Mouse (Mus musculus): ENCODE results near the gene Slc16a2. TPM values are rescaled to one million over a fixed set of nuclear protein-coding genes. Genes with fewer than 3 reads are reported as not detected.
A peak's percentile ranks its signal among the peaks of the same experiment; 100 is the strongest.

Slc16a2 gene
- polyA plus RNA-seq, 1 experiment from 2014 or later = 28.9 TPM

DNA sequence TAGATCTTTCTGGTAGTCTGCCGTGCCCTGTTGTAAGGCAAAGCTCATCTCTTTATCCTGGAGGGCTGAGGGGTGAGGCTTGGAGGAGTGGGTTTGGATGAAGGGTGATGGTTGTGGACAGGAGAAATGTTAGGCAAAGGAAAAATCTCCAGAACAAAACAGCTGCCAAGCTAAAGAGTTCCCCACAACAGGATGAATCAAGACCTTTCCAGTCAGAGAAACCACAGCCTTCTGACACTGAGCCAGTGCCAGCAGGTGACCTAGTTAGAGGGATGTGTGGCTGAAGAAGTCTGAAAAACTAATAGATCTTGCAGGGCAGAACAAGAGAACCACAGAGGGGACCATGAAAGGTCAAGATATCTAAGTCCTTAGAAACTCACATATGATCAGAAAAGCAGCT is 24.8 kb downstream of the Slc16a2 start:
- Histone ChIP-seq H3K4me2 (replicated peaks) (no peak overlapping the region), H3K36me3 (no peaks in the 10 kb centered on the region), H3K4me3 (no peak overlapping the region), H3K9me3 (no peaks in the 10 kb centered on the region), H3K9ac (replicated peaks) (no peak overlapping the region), H3K27me3 (peaks cover 30% of the 10 kb centered on the region; the same call in 1 of the 2 replicates), H3K4me1 (no peaks in the 10 kb centered on the region), H3K27ac (replicated peaks) (no peak overlapping the region)
- no peak for ATAC-seq (replicated peaks)
- 100% methylated on average over 1 of the region's 1 CpGs for WGBS

DNA sequence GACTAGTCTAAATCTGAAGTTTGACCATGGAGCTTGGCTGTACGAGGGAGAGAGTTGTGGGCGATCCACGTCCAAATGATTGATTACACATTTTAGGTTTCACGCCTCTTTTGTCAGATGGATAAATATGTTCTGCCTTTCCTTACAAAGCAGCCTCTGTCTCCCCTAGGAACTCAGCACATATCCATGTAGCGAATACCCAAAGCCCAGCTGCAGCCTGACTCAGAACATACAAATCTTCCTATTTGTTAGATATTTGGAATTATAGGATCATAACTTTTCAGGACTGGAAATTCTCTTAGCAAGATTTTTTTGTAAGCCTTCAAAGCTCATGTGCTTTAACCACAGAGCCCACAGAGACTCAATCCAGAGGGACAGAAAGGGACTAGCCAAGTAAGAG is 26.3 kb downstream of the Slc16a2 start:
- H3K4me1 ChIP-seq = no peaks in the 10 kb centered on the region
- H3K4me2 ChIP-seq (replicated peaks) = no peak overlapping the region
- no peak overlapping the region for H3K9ac ChIP-seq (replicated peaks)
- H3K27me3 ChIP-seq = peaks cover 32% of the 10 kb centered on the region; the same call in 1 of the 2 replicates
- no peak overlapping the region for H3K27ac ChIP-seq (replicated peaks)
- no peak for ATAC-seq (replicated peaks)
- H3K9me3 ChIP-seq = no peaks in the 10 kb centered on the region
- 92% methylated on average over 5 of the region's 5 CpGs for WGBS
- no peak overlapping the region for H3K4me3 ChIP-seq
- no peaks in the 10 kb centered on the region for H3K36me3 ChIP-seq

DNA sequence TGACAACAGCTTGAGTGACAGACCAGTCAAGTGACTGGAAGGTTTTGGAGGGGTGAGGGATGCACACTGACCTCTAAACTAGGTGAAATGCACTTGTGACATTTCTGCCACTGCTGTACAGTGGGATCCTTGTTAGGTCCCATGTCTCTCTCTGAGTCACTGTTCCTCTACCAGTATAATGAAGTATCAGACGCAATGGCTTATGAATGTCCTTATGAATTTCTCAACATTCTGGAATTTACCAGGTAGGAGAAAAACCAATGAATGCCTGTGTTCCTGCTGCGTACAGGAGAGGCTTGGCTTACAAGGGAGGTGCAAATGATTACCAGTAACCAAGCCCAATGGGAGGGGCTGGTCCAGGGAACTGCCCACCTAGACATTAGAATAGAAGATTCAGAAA is 30.5 kb downstream of the Slc16a2 start:
- 87% methylated on average over 2 of the region's 2 CpGs for WGBS
- no peak for ATAC-seq (replicated peaks)
- peaks cover 13% of the 10 kb centered on the region; the same call in 1 of the 2 replicates for H3K27me3 ChIP-seq

DNA sequence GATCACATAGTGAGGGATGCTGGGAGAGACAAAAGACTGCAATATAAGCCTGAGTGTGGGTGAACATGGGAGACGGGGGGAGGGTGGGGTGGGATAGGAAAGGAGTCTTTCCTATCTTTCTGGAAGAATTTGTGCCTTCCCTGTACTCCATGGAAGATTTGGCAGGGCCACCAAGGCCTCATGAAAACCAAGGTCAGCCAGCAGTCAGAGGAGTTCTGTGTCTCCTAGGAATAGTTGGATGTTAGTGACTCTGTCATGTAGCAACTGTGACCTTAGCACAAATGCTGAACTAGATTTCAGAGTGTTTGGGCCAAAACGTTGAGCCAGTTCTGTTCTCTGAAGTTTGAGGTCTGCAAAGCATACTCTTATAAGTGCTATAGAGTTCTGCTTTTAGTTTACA is 36.1 kb downstream of the Slc16a2 start:
- no peak for ATAC-seq (replicated peaks)
- Histone ChIP-seq H3K27ac (replicated peaks) (no peak overlapping the region), H3K9ac (replicated peaks) (no peak overlapping the region), H3K9me3 (no peaks in the 10 kb centered on the region), H3K4me2 (replicated peaks) (no peak overlapping the region), H3K36me3 (no peaks in the 10 kb centered on the region), H3K4me3 (no peak overlapping the region), H3K27me3 (peaks cover 10% of the 10 kb centered on the region; the same call in 1 of the 2 replicates), H3K4me1 (no peaks in the 10 kb centered on the region)
- 65% methylated on average over 2 of the region's 2 CpGs for WGBS

More for the DNA sequence above, 30.5 kb downstream of the Slc16a2 start:
- Histone ChIP-seq H3K4me2 (replicated peaks) (no peak overlapping the region), H3K9me3 (no peaks in the 10 kb centered on the region), H3K9ac (replicated peaks) (no peak overlapping the region), H3K36me3 (no peaks in the 10 kb centered on the region), H3K27ac (replicated peaks) (no peak overlapping the region), H3K4me3 (no peak overlapping the region), H3K4me1 (no peaks in the 10 kb centered on the region)

DNA sequence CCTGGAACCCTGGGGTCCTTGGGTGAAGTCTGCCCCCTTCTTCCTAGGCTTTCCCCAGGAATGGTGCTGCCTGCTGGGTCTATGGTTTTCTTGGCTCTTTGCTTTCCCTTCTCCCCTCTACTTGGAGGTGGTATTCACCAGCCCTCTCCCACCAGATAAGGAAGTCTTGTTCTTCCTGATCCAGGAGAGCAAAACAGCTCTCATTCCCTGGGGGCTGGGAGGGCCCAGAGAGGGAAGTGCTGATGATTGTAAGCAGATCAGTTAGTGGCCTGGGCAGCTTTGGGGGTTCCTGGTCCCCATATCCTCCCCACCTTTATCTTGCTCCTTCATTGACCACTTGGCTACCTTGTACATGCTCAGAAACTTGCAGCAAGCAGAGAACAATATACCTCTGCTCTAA is 45.4 kb downstream of the Slc16a2 start:
- no peak overlapping the region for H3K27ac ChIP-seq (replicated peaks)
- peaks cover 12% of the 10 kb centered on the region for H3K27me3 ChIP-seq
- no peak for ATAC-seq (replicated peaks)
- H3K4me3 ChIP-seq = no peak overlapping the region
- H3K4me2 ChIP-seq (replicated peaks) = no peak overlapping the region
- no peaks in the 10 kb centered on the region for H3K4me1 ChIP-seq
- H3K9ac ChIP-seq (replicated peaks) = no peak overlapping the region
- H3K36me3 ChIP-seq = no peaks in the 10 kb centered on the region
- no peaks in the 10 kb centered on the region for H3K9me3 ChIP-seq

DNA sequence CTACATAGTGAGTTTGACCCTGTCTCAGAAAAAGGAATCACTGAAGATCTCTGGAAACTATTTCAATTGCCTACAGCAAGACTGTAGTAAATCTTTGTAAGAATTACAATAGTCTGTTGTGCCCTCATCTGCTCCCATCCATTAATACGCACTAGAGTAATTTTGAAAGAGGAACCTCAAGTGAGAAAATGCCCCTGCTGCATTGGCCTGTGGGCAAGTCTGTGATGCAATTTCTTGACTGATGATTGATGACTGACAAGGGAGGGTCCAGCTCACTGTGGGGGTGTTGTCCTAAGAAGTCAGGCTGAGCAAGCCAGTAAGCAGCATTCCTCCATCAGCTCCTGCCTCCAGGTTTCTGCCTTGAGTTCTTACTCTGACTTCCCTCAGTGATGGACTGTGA is 75.6 kb downstream of the Slc16a2 start:
- ATAC-seq (replicated peaks) = no peak
- peaks cover 11% of the 10 kb centered on the region; the same call in 1 of the 2 replicates for H3K27me3 ChIP-seq
- 83% methylated on average over 1 of the region's 1 CpGs for WGBS

DNA sequence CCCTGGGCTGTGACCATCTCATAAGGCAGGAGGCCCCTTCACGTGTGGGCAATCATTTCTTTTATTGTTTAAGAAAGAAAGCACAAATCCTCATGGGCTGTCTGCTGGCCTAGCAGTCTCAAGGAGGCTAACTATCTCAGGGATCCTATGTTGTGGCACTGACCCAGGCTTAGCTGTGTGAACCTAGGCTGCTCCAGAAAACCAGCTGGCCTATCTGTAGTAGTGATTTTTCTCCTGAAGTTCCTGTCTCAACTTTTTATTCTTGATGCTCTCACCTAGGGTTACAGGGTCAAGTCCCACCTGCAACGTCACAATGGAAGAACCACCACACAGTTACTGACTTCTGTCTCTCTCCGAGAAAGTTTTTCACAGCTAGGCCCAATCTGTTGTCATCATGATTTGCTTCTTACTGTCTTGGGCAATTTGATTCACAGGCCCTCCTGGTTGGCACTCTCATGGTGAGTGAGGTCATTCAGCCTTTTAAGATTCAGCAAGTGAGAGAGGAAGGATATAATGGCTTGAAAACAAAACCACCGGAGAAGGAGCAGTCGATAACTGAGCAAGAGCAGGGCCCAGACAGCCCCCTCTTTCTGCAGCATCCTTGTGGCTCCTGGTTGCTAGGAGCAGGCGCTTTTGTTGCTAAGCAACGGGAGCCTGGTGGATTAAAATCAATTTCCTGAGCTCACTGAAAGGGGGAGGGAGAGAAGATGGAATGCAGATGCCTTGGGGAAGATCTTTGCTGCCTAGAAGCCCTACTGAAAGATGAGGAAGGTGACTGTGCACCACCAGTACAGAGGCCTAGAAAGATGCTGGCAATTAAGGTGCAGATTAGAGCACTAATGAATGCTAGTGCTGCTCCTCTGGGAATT is 77.4 kb downstream of the Slc16a2 start:
- Histone ChIP-seq H3K4me1 (peaks cover 15% of the 10 kb centered on the region), H3K4me2 (replicated peaks) (no peak overlapping the region), H3K9me3 (no peaks in the 10 kb centered on the region), H3K27ac (replicated peaks) (peak overlapping the region; percentile 76), H3K36me3 (no peaks in the 10 kb centered on the region), H3K9ac (replicated peaks) (no peak overlapping the region), H3K4me3 (no peak overlapping the region), H3K27me3 (peaks cover 14% of the 10 kb centered on the region)
- ATAC-seq (replicated peaks) = peak; percentile 97
- WGBS = 15% methylated on average over 7 of the region's 7 CpGs

More for the DNA sequence above, 75.6 kb downstream of the Slc16a2 start:
- H3K27ac ChIP-seq (replicated peaks) = no peak overlapping the region
- H3K4me3 ChIP-seq = no peak overlapping the region
- no peaks in the 10 kb centered on the region for H3K9me3 ChIP-seq
- no peaks in the 10 kb centered on the region for H3K36me3 ChIP-seq
- no peak overlapping the region for H3K4me2 ChIP-seq (replicated peaks)
- H3K9ac ChIP-seq (replicated peaks) = no peak overlapping the region
- peaks cover 15% of the 10 kb centered on the region for H3K4me1 ChIP-seq

DNA sequence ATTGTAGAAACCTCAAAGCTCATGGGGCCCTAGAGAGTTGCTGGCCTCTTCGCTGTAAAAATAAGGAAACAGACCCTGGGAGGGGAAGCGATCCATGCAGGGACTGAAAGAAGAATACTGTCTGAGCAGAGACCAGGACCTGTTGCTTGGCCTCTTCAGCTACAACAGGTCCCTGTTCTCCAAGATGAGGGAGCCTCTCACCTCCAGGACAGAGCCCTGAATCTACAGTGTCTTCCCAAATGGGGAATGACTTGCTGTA is 79.8 kb downstream of the Slc16a2 start:
- Histone ChIP-seq H3K27me3 (peaks cover 10% of the 10 kb centered on the region), H3K9ac (replicated peaks) (no peak overlapping the region), H3K9me3 (no peaks in the 10 kb centered on the region), H3K4me2 (replicated peaks) (no peak overlapping the region), H3K4me1 (peaks cover 15% of the 10 kb centered on the region), H3K36me3 (no peaks in the 10 kb centered on the region), H3K27ac (replicated peaks) (no peak overlapping the region), H3K4me3 (no peak overlapping the region)
- WGBS = 93% methylated on average over 2 of the region's 2 CpGs
- ATAC-seq (replicated peaks) = no peak

DNA sequence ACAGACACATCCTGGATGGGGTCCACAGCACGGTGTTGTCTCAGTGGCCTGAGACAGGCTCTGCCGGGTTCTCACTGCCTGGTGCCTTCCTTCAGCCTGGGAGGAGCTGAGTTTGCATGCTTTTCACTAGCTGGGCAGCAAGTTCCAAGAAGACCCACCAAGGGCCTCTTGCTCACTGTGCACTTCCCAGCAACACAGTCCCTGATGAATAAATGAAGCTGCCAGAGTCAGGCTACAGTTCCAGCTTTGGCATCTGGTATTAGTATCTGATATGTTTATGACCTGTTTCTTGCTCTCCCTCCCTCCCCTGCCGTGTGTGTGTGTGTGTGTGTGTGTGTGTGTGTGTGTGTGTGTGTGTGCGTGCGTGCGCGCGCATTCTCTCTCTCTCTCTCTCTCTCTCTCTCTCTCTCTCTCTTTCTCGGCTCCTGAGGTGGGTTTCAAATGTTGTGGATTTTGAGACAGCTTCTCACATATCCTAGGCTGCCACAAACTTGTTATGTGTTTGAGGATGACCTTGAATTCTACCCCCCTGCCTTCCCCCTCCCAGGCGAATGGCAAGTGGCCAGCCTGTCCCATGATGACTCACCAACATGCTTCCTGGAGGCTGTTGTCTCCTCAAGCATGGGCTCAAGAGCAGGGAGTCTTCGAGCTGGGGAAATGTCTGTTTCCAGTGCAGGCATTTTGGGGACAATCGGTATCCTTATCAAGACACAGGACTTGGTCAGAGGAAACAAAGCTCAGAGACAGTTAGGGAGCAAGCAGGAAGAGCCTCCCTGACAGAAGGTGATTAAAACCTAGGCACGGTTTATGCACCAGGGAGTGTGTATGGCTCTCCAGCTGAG is 80.3 kb downstream of the Slc16a2 start:
- Histone ChIP-seq H3K4me2 (replicated peaks) (no peak overlapping the region), H3K4me1 (peaks cover 15% of the 10 kb centered on the region), H3K27ac (replicated peaks) (no peak overlapping the region), H3K9me3 (no peaks in the 10 kb centered on the region), H3K27me3 (peaks cover 12% of the 10 kb centered on the region), H3K9ac (replicated peaks) (no peak overlapping the region), H3K36me3 (no peaks in the 10 kb centered on the region), H3K4me3 (no peak overlapping the region)
- no peak for ATAC-seq (replicated peaks)
- 63% methylated on average over 7 of the region's 13 CpGs for WGBS

DNA sequence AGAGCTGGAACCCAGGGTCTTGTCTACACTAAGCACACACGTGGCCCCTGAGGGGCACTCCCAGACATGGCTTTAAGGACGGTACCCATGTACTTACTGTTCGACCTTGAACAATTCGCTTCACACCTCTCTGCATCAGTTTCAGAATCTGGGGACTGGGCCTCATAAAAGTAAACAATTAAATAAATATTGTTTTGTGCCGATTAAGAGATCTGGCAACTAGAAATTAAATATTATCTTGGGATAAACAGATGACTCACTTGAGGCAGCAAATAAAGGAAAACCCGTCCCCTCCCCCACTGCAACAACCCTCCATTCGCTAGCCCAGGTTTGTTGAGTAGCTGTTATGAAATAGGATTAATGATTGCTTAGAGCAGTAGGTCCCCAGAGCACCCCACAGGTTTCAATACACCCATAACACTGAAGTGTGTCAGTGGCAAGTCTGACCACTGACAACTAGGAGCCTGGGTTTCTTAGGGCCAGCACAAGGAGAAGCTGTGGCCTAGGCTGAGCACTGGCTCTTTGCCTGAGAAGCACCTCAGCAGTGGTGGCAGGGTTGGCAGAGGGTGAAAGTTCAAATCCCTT is 87.7 kb downstream of the Slc16a2 start:
- H3K27me3 ChIP-seq = peaks cover 12% of the 10 kb centered on the region; the same call in 1 of the 2 replicates
- 75% methylated on average over 7 of the region's 7 CpGs for WGBS

DNA sequence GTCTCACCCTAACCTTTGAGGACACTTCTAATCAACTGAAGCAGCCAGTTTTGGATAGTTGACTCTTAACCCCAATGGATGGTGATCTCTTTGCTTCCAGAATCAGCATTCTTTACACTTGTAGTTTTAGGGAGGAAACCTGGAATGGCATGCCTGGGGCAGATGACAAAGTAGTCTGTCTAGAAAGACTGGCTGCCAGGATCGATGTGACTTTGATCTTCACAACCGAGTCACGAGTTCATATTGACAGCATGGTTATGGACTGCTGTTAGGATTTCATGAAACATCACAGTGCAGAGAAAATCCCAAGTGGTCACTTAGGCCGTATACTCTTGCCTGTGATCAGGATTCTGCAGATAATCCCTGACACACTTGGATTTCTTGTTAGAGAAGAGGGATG is 88.7 kb downstream of the Slc16a2 start:
- no peak overlapping the region for H3K9ac ChIP-seq (replicated peaks)
- H3K9me3 ChIP-seq = no peaks in the 10 kb centered on the region
- no peak overlapping the region for H3K27ac ChIP-seq (replicated peaks)
- ATAC-seq (replicated peaks) = no peak
- WGBS = 78% methylated on average over 4 of the region's 4 CpGs
- H3K36me3 ChIP-seq = no peaks in the 10 kb centered on the region
- H3K4me2 ChIP-seq (replicated peaks) = no peak overlapping the region
- no peaks in the 10 kb centered on the region for H3K4me1 ChIP-seq
- H3K27me3 ChIP-seq = peaks cover 12% of the 10 kb centered on the region; the same call in 1 of the 2 replicates
- no peak overlapping the region for H3K4me3 ChIP-seq

More for the DNA sequence above, 87.7 kb downstream of the Slc16a2 start:
- Histone ChIP-seq H3K36me3 (no peaks in the 10 kb centered on the region), H3K4me2 (replicated peaks) (no peak overlapping the region), H3K4me3 (no peak overlapping the region), H3K4me1 (no peaks in the 10 kb centered on the region), H3K27ac (replicated peaks) (no peak overlapping the region), H3K9ac (replicated peaks) (no peak overlapping the region), H3K9me3 (no peaks in the 10 kb centered on the region)
- no peak for ATAC-seq (replicated peaks)

Measured in forebrain, embryonic 15.5 days (tissue).